Comparison of ENCODE assay signal across 26 mouse cellular contexts in genomic region chr13:98146573-98147160, GRCm38 (mm10). TPM values are rescaled to one million over a fixed set of nuclear protein-coding genes. Genes with fewer than 3 reads are reported as not detected.
DNase-seq lines count a peak whose midpoint lies in the region; ATAC-seq and TF ChIP-seq lines count a peak whose summit lies in the region.
"Had no signal": no experiment of that assay in that cellular context is flagged by ENCODE, and none has a peak within 500 bp of the region (broad histone marks: within the 10 kb centered on the region; RNA-seq: fewer than 3 reads in every experiment).

No protein-coding gene starts in this region.

- TF ChIP-seq CTCF in midbrain, postnatal 0 days (IDR thresholded peaks at IDR 0.05), result no peak
- TF ChIP-seq CTCF in C2C12 (IDR thresholded peaks at IDR 0.05; ENCODE audit: control insufficient read depth, insufficient read depth, insufficient read length), result no peak
- no peak for TF ChIP-seq CTCF in brain, embryonic 14.5 days (IDR thresholded peaks at IDR 0.05; ENCODE audit: borderline replicate concordance, extremely low read depth, insufficient read depth, insufficient read length)
- no peak for TF ChIP-seq CTCF in kidney, adult 2 months (conservative IDR thresholded peaks at IDR 0.05; ENCODE audit: insufficient read depth, insufficient read length, low read depth, low read length)

- no peaks in the 10 kb centered on the region for H3K79me2 ChIP-seq in C2C12 (ENCODE audit: control insufficient read depth, insufficient read depth)

- no peak for TF ChIP-seq POLR2A in brain, embryonic 14.5 days (IDR thresholded peaks at IDR 0.05; ENCODE audit: borderline replicate concordance, extremely low read depth, insufficient read depth, insufficient read length, poor library complexity, severe bottlenecking)
- no peak for TF ChIP-seq POLR2A in kidney, adult 2 months (IDR thresholded peaks at IDR 0.05; ENCODE audit: low read depth, low read length)

- no peak overlapping the region for H3K27ac ChIP-seq in midbrain, embryonic 13.5 days
- H3K27ac ChIP-seq in midbrain, postnatal 0 days (ENCODE audit: low read depth, low read length), result no peak overlapping the region
- H3K27ac ChIP-seq in kidney, adult 2 months (ENCODE audit: insufficient read depth, low read depth, low read length), result no peak overlapping the region
- H3K27ac ChIP-seq: embryonic facial prominence, embryonic 12.5 days; hindbrain, embryonic 13.5 days; limb, embryonic 13.5 days; lung, embryonic 15.5 days; midbrain, embryonic 15.5 days; neural tube, embryonic 13.5 days; stomach, embryonic 15.5 days had no signal

- no peaks in the 10 kb centered on the region for H3K79me3 ChIP-seq in C2C12 (ENCODE audit: low read depth)

- no peaks in the 10 kb centered on the region for H3K27me3 ChIP-seq in midbrain, embryonic 13.5 days
- no peaks in the 10 kb centered on the region for H3K27me3 ChIP-seq in midbrain, postnatal 0 days (ENCODE audit: insufficient read depth, low read length)
- no peaks in the 10 kb centered on the region for H3K27me3 ChIP-seq in C2C12 (ENCODE audit: control insufficient read depth, insufficient read depth, insufficient read length)
- no peaks in the 10 kb centered on the region for H3K27me3 ChIP-seq in kidney, adult 2 months (replicated peaks; ENCODE audit: control insufficient read depth, insufficient read depth, low read length)
- H3K27me3 ChIP-seq: embryonic facial prominence, embryonic 12.5 days; hindbrain, embryonic 13.5 days; limb, embryonic 13.5 days; lung, embryonic 15.5 days; midbrain, embryonic 15.5 days; neural tube, embryonic 13.5 days; stomach, embryonic 15.5 days had no signal

- H3K4me1 ChIP-seq in midbrain, embryonic 13.5 days (replicated peaks), result peaks cover 8% of the 10 kb centered on the region; the same call in 1 of the 2 replicates
- H3K4me1 ChIP-seq in midbrain, postnatal 0 days (ENCODE audit: insufficient read depth, low read length), result no peaks in the 10 kb centered on the region
- no peaks in the 10 kb centered on the region for H3K4me1 ChIP-seq in kidney, adult 2 months (ENCODE audit: control insufficient read depth, insufficient read depth, low read length)
- H3K4me1 ChIP-seq: hindbrain, embryonic 13.5 days; limb, embryonic 13.5 days; neural tube, embryonic 13.5 days; stomach, embryonic 15.5 days had no signal

- no peak overlapping the region for H3K9ac ChIP-seq in midbrain, embryonic 13.5 days (replicated peaks)
- no peak overlapping the region for H3K9ac ChIP-seq in midbrain, postnatal 0 days (replicated peaks; ENCODE audit: low read length, poor library complexity, severe bottlenecking)
- H3K9ac ChIP-seq: embryonic facial prominence, embryonic 12.5 days; hindbrain, embryonic 13.5 days; limb, embryonic 13.5 days; lung, embryonic 15.5 days; midbrain, embryonic 15.5 days; neural tube, embryonic 13.5 days; stomach, embryonic 15.5 days had no signal

- no peak for DNase-seq in midbrain, postnatal 0 days (ENCODE audit: low spot score)
- DNase-seq in brain, embryonic 14.5 days (ENCODE audit: low read depth), result peak; percentile 41
- DNase-seq in retina, postnatal 1 day, result peak; percentile 69
- DNase-seq in kidney, adult 2 months, result no peak
- DNase-seq in urinary bladder, adult 18-20 months (ENCODE audit: low spot score in 2 of 2), result no peak
- DNase-seq: adrenal gland, adult 8-10 months; cerebellum, adult 9-10 months; cerebellum, postnatal 36 days; heart, postnatal 14 days; kidney, postnatal 25 days; lung, postnatal 36 days; right cerebral cortex, postnatal 25 days; thymus, postnatal 14 days had no signal

- H3K4me3 ChIP-seq in midbrain, embryonic 13.5 days (replicated peaks), result no peak overlapping the region
- H3K4me3 ChIP-seq in midbrain, postnatal 0 days (ENCODE audit: low read depth, low read length), result no peak overlapping the region
- no peak overlapping the region for H3K4me3 ChIP-seq in C2C12 (ENCODE audit: insufficient read depth, poor library complexity, severe bottlenecking)
- no peak overlapping the region for H3K4me3 ChIP-seq in kidney, adult 2 months (ENCODE audit: insufficient read depth, low read depth, low read length)
- H3K4me3 ChIP-seq: embryonic facial prominence, embryonic 12.5 days; hindbrain, embryonic 13.5 days; limb, embryonic 13.5 days; lung, embryonic 15.5 days; midbrain, embryonic 15.5 days; neural tube, embryonic 13.5 days; stomach, embryonic 15.5 days had no signal

- H3K4me2 ChIP-seq in midbrain, embryonic 13.5 days (replicated peaks), result no peak overlapping the region
- no peak overlapping the region for H3K4me2 ChIP-seq in midbrain, postnatal 0 days (ENCODE audit: low read depth, low read length, poor library complexity, severe bottlenecking)
- H3K4me2 ChIP-seq: embryonic facial prominence, embryonic 12.5 days; hindbrain, embryonic 13.5 days; limb, embryonic 13.5 days; liver, embryonic 11.5 days; lung, embryonic 15.5 days; midbrain, embryonic 15.5 days; neural tube, embryonic 13.5 days; stomach, embryonic 15.5 days had no signal

- WGBS in midbrain, embryonic 13.5 days, result 55% methylated on average over 8 of the region's 8 CpGs
- 56% methylated on average over 8 of the region's 8 CpGs for WGBS in midbrain, postnatal 0 days
- WGBS in kidney, adult 2 months, result 79% methylated on average over 8 of the region's 8 CpGs

- ATAC-seq in midbrain, embryonic 13.5 days, result peak; percentile 60; the same call in 1 of the 2 replicates
- ATAC-seq in midbrain, postnatal 0 days (ENCODE audit: low FRiP score), result no peak
- ATAC-seq: activated CD4-positive, CD25-positive, alpha-beta regulatory T cell, adult 4 months; forebrain, embryonic 16.5 days; intestine, postnatal 0 days; midbrain, embryonic 15.5 days had no signal

- H3K9me3 ChIP-seq in midbrain, embryonic 13.5 days, result no peaks in the 10 kb centered on the region
- H3K9me3 ChIP-seq in midbrain, postnatal 0 days (ENCODE audit: low read length), result no peaks in the 10 kb centered on the region
- H3K9me3 ChIP-seq: embryonic facial prominence, embryonic 12.5 days; hindbrain, embryonic 13.5 days; limb, embryonic 13.5 days; lung, embryonic 15.5 days; midbrain, embryonic 15.5 days; neural tube, embryonic 13.5 days; stomach, embryonic 15.5 days had no signal

- H3ac ChIP-seq in C2C12 (ENCODE audit: control insufficient read depth, insufficient read length, low read depth), result no peak overlapping the region

- H3K36me3 ChIP-seq in midbrain, embryonic 13.5 days, result no peaks in the 10 kb centered on the region
- no peaks in the 10 kb centered on the region for H3K36me3 ChIP-seq in midbrain, postnatal 0 days (ENCODE audit: insufficient read depth, low read length)
- no peaks in the 10 kb centered on the region for H3K36me3 ChIP-seq in C2C12 (ENCODE audit: control insufficient read depth, insufficient read depth)
- no peaks in the 10 kb centered on the region for H3K36me3 ChIP-seq in kidney, adult 2 months (ENCODE audit: control insufficient read depth, insufficient read depth, low read length)
- H3K36me3 ChIP-seq: embryonic facial prominence, embryonic 12.5 days; hindbrain, embryonic 13.5 days; limb, embryonic 13.5 days; lung, embryonic 15.5 days; midbrain, embryonic 15.5 days; neural tube, embryonic 13.5 days; stomach, embryonic 15.5 days had no signal

TF ChIP-seq in C2C12, 6 proteins besides CTCF, POLR2A, EP300 and RAD21:
- TF ChIP-seq MYOD1 (IDR thresholded peaks at IDR 0.05; ENCODE audit: control insufficient read depth, insufficient read length, low read depth), result peak; percentile 84
- TF ChIP-seq CEBPB (IDR thresholded peaks at IDR 0.05; ENCODE audit: low read depth), result no peak
TF ChIP-seq in C2C12: peak in this region for 1.

RNA-seq across cellular contexts. Expression of gene Arhgef28, which starts 59.6 kb away (rescaled TPM):
- 12.9 and 13.6 TPM in 2 replicates for polyA plus RNA-seq in midbrain, embryonic 13.5 days (2015; fragmentation: Nextera tagmentation; extraction: Ambion mirVana)
- 29.1 and 41.5 TPM in 2 replicates for total RNA-seq in midbrain, postnatal 0 days (2014; rRNA removed)
- polyA plus RNA-seq in midbrain, postnatal 0 days (2015; fragmentation: Nextera tagmentation; extraction: Ambion mirVana), result 31.2 and 34.3 TPM in 2 replicates
- polyA plus RNA-seq in C2C12 (2012; fragmentation: generic; extraction: Trizol), result 1.1 TPM
- 8.7 and 11.3 TPM in 2 replicates for polyA plus RNA-seq in brain, embryonic 14.5 days (2012; rRNA removed)
- polyA plus RNA-seq in kidney, adult 2 months (2012; rRNA removed), result 39.3 and 48.1 TPM in 2 replicates

Comparison
In these comparisons a context has a peak if more than half of its experiments do, and no peak if none do; other contexts are left out.
1. DNase-seq: peak in brain, embryonic 14.5 days (single experiment) and retina, postnatal 1 day (single experiment); none in midbrain, postnatal 0 days (single experiment), kidney, adult 2 months (single experiment) and urinary bladder, adult 18-20 months (0 of 2).